Mouse (Mus musculus): ENCODE measurements at regions not wholly inside any gene's neighbourhood (a gene's known extent, or its start where the extent isn't known, plus 50 kb on each side); places are given as distances from the start of the nearest gene placed in this dataset.
A peak's percentile ranks its signal among the peaks of the same experiment; 100 is the strongest.
"Not testable (repeated sequence)": the region's sequence is repeated elsewhere in the genome, so short reads cannot be mapped to it uniquely, and the experiment has no call there.

- H3K4me3 ChIP-seq (ENCODE audit: low read depth, low read length) = no peak overlapping the region
- no peak overlapping the region for H3K27ac ChIP-seq (ENCODE audit: low read depth, low read length)
- peak; percentile 74; the same call in 1 of the 2 replicates for ATAC-seq (replicated peaks; ENCODE audit: low FRiP score)
- 70% methylated on average over 2 of the region's 2 CpGs for WGBS
- no peaks in the 10 kb centered on the region for H3K27me3 ChIP-seq (ENCODE audit: control insufficient read depth, insufficient read depth, low read length)
- no peak for DNase-seq (ENCODE audit: low spot score)
- H3K4me1 ChIP-seq (replicated peaks; ENCODE audit: control insufficient read depth, insufficient read depth, low read length) = no peaks in the 10 kb centered on the region
- H3K9ac ChIP-seq (ENCODE audit: low read length) = no peak overlapping the region
- no peaks in the 10 kb centered on the region for H3K36me3 ChIP-seq (ENCODE audit: control insufficient read depth, insufficient read depth, low read length)
- H3K9me3 ChIP-seq (ENCODE audit: control insufficient read depth, low read length) = no peaks in the 10 kb centered on the region
- H3K4me2 ChIP-seq (ENCODE audit: low read depth, low read length, severe bottlenecking) = no peak overlapping the region
Observed at GRCm38 (mm10) chr5:61240498-61240897, 568.1 kb upstream of the G6pd2 start.

GRCm38 (mm10) chr5:61288506-61288905 is 520.1 kb upstream of the G6pd2 start:
- not testable (repeated sequence) for H3K4me3 ChIP-seq (ENCODE audit: low read depth, low read length); H3K4me1 ChIP-seq (replicated peaks; ENCODE audit: control insufficient read depth, insufficient read depth, low read length); ATAC-seq (replicated peaks; ENCODE audit: low FRiP score); H3K27ac ChIP-seq (ENCODE audit: low read depth, low read length); H3K9me3 ChIP-seq (ENCODE audit: control insufficient read depth, low read length); DNase-seq (ENCODE audit: low spot score); H3K36me3 ChIP-seq (ENCODE audit: control insufficient read depth, insufficient read depth, low read length); H3K4me2 ChIP-seq (ENCODE audit: low read depth, low read length, severe bottlenecking); H3K27me3 ChIP-seq (ENCODE audit: control insufficient read depth, insufficient read depth, low read length); H3K9ac ChIP-seq (ENCODE audit: low read length)
- 94% methylated on average over 15 of the region's 15 CpGs for WGBS

- Histone ChIP-seq H3K9me3 (ENCODE audit: control insufficient read depth, low read length) (no peaks in the 10 kb centered on the region), H3K36me3 (ENCODE audit: control insufficient read depth, insufficient read depth, low read length) (no peaks in the 10 kb centered on the region), H3K4me3 (ENCODE audit: low read depth, low read length) (no peak overlapping the region), H3K4me1 (replicated peaks; ENCODE audit: control insufficient read depth, insufficient read depth, low read length) (no peaks in the 10 kb centered on the region), H3K27me3 (ENCODE audit: control insufficient read depth, insufficient read depth, low read length) (no peaks in the 10 kb centered on the region), H3K27ac (ENCODE audit: low read depth, low read length) (no peak overlapping the region), H3K4me2 (ENCODE audit: low read depth, low read length, severe bottlenecking) (no peak overlapping the region), H3K9ac (ENCODE audit: low read length) (no peak overlapping the region)
- ATAC-seq (replicated peaks; ENCODE audit: low FRiP score) (no peak), DNase-seq (ENCODE audit: low spot score) (no peak)
- WGBS = 82% methylated on average over 5 of the region's 5 CpGs
Observed at GRCm38 (mm10) chr5:61314951-61315350, 493.7 kb upstream of the G6pd2 start.

- no peak overlapping the region for H3K4me3 ChIP-seq (ENCODE audit: low read depth, low read length)
- WGBS = 64% methylated on average over 1 of the region's 1 CpGs
- H3K27me3 ChIP-seq (ENCODE audit: control insufficient read depth, insufficient read depth, low read length) = no peaks in the 10 kb centered on the region
- H3K36me3 ChIP-seq (ENCODE audit: control insufficient read depth, insufficient read depth, low read length) = no peaks in the 10 kb centered on the region
- H3K9me3 ChIP-seq (ENCODE audit: control insufficient read depth, low read length) = no peaks in the 10 kb centered on the region
- H3K4me1 ChIP-seq (replicated peaks; ENCODE audit: control insufficient read depth, insufficient read depth, low read length) = no peaks in the 10 kb centered on the region
- no peak overlapping the region for H3K27ac ChIP-seq (ENCODE audit: low read depth, low read length)
- no peak for DNase-seq (ENCODE audit: low spot score)
- ATAC-seq (replicated peaks; ENCODE audit: low FRiP score) = no peak
- no peak overlapping the region for H3K4me2 ChIP-seq (ENCODE audit: low read depth, low read length, severe bottlenecking)
- H3K9ac ChIP-seq (ENCODE audit: low read length) = no peak overlapping the region
Observed at GRCm38 (mm10) chr5:61351372-61351771, 457.2 kb upstream of the G6pd2 start.

GRCm38 (mm10) chr5:61355263-61355981 is 453.2 kb upstream of the G6pd2 start:
- Histone ChIP-seq H3K9me3 (ENCODE audit: control insufficient read depth, low read length) (no peaks in the 10 kb centered on the region), H3K4me1 (replicated peaks; ENCODE audit: control insufficient read depth, insufficient read depth, low read length) (no peaks in the 10 kb centered on the region), H3K9ac (ENCODE audit: low read length) (no peak overlapping the region), H3K27ac (ENCODE audit: low read depth, low read length) (no peak overlapping the region), H3K4me3 (ENCODE audit: low read depth, low read length) (no peak overlapping the region), H3K4me2 (ENCODE audit: low read depth, low read length, severe bottlenecking) (no peak overlapping the region), H3K27me3 (ENCODE audit: control insufficient read depth, insufficient read depth, low read length) (no peaks in the 10 kb centered on the region), H3K36me3 (ENCODE audit: control insufficient read depth, insufficient read depth, low read length) (no peaks in the 10 kb centered on the region)
- DNase-seq (ENCODE audit: low spot score) (no peak), ATAC-seq (replicated peaks; ENCODE audit: low FRiP score) (peak; percentile 79)
- 84% methylated on average over 6 of the region's 6 CpGs for WGBS

GRCm38 (mm10) chr5:61372901-61373300 is 435.7 kb upstream of the G6pd2 start:
- WGBS = 93% methylated on average over 1 of the region's 1 CpGs
- no peak for ATAC-seq (replicated peaks; ENCODE audit: low FRiP score)
- H3K4me2 ChIP-seq (ENCODE audit: low read depth, low read length, severe bottlenecking) = no peak overlapping the region
- no peak overlapping the region for H3K27ac ChIP-seq (ENCODE audit: low read depth, low read length)
- H3K27me3 ChIP-seq (ENCODE audit: control insufficient read depth, insufficient read depth, low read length) = no peaks in the 10 kb centered on the region
- H3K4me3 ChIP-seq (ENCODE audit: low read depth, low read length) = no peak overlapping the region
- DNase-seq (ENCODE audit: low spot score) = no peak
- no peaks in the 10 kb centered on the region for H3K36me3 ChIP-seq (ENCODE audit: control insufficient read depth, insufficient read depth, low read length)
- H3K9ac ChIP-seq (ENCODE audit: low read length) = no peak overlapping the region
- H3K4me1 ChIP-seq (replicated peaks; ENCODE audit: control insufficient read depth, insufficient read depth, low read length) = no peaks in the 10 kb centered on the region
- no peaks in the 10 kb centered on the region for H3K9me3 ChIP-seq (ENCODE audit: control insufficient read depth, low read length)

- no peak overlapping the region for H3K4me3 ChIP-seq (ENCODE audit: low read depth, low read length)
- H3K9ac ChIP-seq (ENCODE audit: low read length) = no peak overlapping the region
- no peaks in the 10 kb centered on the region for H3K9me3 ChIP-seq (ENCODE audit: control insufficient read depth, low read length)
- H3K36me3 ChIP-seq (ENCODE audit: control insufficient read depth, insufficient read depth, low read length) = no peaks in the 10 kb centered on the region
- no peak overlapping the region for H3K4me2 ChIP-seq (ENCODE audit: low read depth, low read length, severe bottlenecking)
- H3K4me1 ChIP-seq (replicated peaks; ENCODE audit: control insufficient read depth, insufficient read depth, low read length) = no peaks in the 10 kb centered on the region
- no peaks in the 10 kb centered on the region for H3K27me3 ChIP-seq (ENCODE audit: control insufficient read depth, insufficient read depth, low read length)
- H3K27ac ChIP-seq (ENCODE audit: low read depth, low read length) = no peak overlapping the region
- ATAC-seq (replicated peaks; ENCODE audit: low FRiP score) (no peak), DNase-seq (ENCODE audit: low spot score) (no peak)
Observed at GRCm38 (mm10) chr5:61394977-61395708, 413.5 kb upstream of the G6pd2 start.

Data from forebrain, embryonic 11.5 days (tissue).